Mouse (Mus musculus): ENCODE measurements around the gene Ptpn11.

- TF ChIP-seq EP300 (IDR thresholded peaks at IDR 0.05; ENCODE audit: low read depth), result no peak
- TF ChIP-seq CTCF (IDR thresholded peaks at IDR 0.05; ENCODE audit: low read depth), result no peak
These were observed 32.2 kb downstream of the Ptpn11 start for GRCm38 (mm10) chr5:121158966-121159365.
